Mouse (Mus musculus): ENCODE measurements at regions not wholly inside any gene's neighbourhood (a gene's known extent, or its start where the extent isn't known, plus 50 kb on each side); places are given as distances from the start of the nearest gene placed in this dataset.

- ATAC-seq (ENCODE audit: insufficient read depth, low read depth) (no peak), DNase-seq (ENCODE audit: low spot score) (no peak)
- 85% methylated on average over 3 of the region's 3 CpGs for WGBS
- H3K4me2 ChIP-seq (ENCODE audit: low read depth, low read length): no peak overlapping the region
- H3K36me3 ChIP-seq (replicated peaks; ENCODE audit: control insufficient read depth, insufficient read depth, low read length): no peaks in the 10 kb centered on the region
- no peak overlapping the region for H3K4me3 ChIP-seq (ENCODE audit: low read depth, low read length)
- H3K4me1 ChIP-seq (ENCODE audit: control insufficient read depth, insufficient read depth): 0 out of 2 replicates have a peak, but pooled peaks cover 4% of the 10 kb centered on the region
- no peaks in the 10 kb centered on the region for H3K27me3 ChIP-seq (ENCODE audit: control insufficient read depth, insufficient read depth, low read length)
- no peak overlapping the region for H3K27ac ChIP-seq (ENCODE audit: low read depth)
- TF ChIP-seq CTCF (IDR thresholded peaks at IDR 0.05; ENCODE audit: low read depth) (no peak), EP300 (IDR thresholded peaks at IDR 0.05; ENCODE audit: low read depth) (no peak)
- H3K9me3 ChIP-seq (replicated peaks; ENCODE audit: control insufficient read depth, low read length): no peaks in the 10 kb centered on the region
- no peak overlapping the region for H3K9ac ChIP-seq (replicated peaks; ENCODE audit: low read depth, low read length)
Measured at GRCm38 (mm10) chr4:52060031-52060430, 379.0 kb upstream of the Smc2 start.

DNA sequence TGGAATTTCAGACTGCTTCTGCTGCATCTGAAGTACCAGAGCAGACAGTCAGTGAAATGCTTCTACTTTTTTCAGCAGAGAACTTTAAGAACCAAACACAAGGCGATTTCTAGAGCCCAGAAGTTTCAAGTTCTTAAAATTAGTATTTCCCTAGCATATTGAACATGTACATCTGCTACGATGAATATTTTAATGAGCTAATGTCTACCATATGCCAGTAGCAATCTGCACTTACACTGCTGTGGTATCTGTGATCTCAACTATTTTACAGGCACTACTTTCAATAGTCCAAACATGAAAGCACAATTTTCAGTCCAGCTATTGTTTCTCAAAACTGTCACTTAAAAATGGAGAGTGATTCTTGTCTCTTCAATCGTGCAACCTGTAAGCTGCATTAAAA, 339.9 kb upstream of the Smc2 start:
- DNase-seq (ENCODE audit: low spot score): no peak
- H3K36me3 ChIP-seq (replicated peaks; ENCODE audit: control insufficient read depth, insufficient read depth, low read length): no peaks in the 10 kb centered on the region
- H3K9ac ChIP-seq (replicated peaks; ENCODE audit: low read depth, low read length): no peak overlapping the region
- H3K27ac ChIP-seq (ENCODE audit: low read depth): no peak overlapping the region
- no peaks in the 10 kb centered on the region for H3K9me3 ChIP-seq (replicated peaks; ENCODE audit: control insufficient read depth, low read length)
- H3K27me3 ChIP-seq (ENCODE audit: control insufficient read depth, insufficient read depth, low read length): no peaks in the 10 kb centered on the region
- H3K4me3 ChIP-seq (ENCODE audit: low read depth, low read length): no peak overlapping the region
- TF ChIP-seq CTCF (IDR thresholded peaks at IDR 0.05; ENCODE audit: low read depth): no peak
- TF ChIP-seq EP300 (IDR thresholded peaks at IDR 0.05; ENCODE audit: low read depth): no peak
- no peaks in the 10 kb centered on the region for H3K4me1 ChIP-seq (ENCODE audit: control insufficient read depth, insufficient read depth)
- no peak for ATAC-seq (ENCODE audit: insufficient read depth, low read depth)
- H3K4me2 ChIP-seq (ENCODE audit: low read depth, low read length): no peak overlapping the region
- WGBS: 75% methylated on average over 3 of the region's 3 CpGs

DNA sequence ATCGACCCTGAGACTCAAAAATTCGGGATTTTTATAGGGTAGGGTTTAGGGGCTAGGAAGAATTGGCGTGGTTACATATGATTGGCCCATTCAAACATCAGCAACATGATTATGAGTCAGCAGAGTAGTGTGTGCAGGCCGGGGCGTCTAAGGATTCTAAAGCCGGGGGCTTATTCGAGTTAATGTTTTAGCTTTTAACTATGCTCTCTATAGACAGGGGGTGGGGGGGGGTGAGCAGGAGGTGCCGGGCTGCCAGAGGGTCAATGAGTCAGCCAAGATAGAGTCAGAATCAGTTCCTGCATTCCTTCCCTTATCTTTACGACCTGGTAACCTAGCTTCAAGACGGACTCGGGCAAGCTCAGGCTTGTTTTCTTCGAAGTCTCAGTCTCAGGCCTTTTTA, 333.2 kb upstream of the Smc2 start:
- WGBS: 45% methylated on average over 12 of the region's 12 CpGs
- Histone ChIP-seq H3K4me2 (ENCODE audit: low read depth, low read length) (no peak overlapping the region), H3K36me3 (replicated peaks; ENCODE audit: control insufficient read depth, insufficient read depth, low read length) (no peaks in the 10 kb centered on the region), H3K4me1 (ENCODE audit: control insufficient read depth, insufficient read depth) (no peaks in the 10 kb centered on the region), H3K9ac (replicated peaks; ENCODE audit: low read depth, low read length) (no peak overlapping the region), H3K9me3 (replicated peaks; ENCODE audit: control insufficient read depth, low read length) (no peaks in the 10 kb centered on the region), H3K27ac (ENCODE audit: low read depth) (no peak overlapping the region), H3K4me3 (ENCODE audit: low read depth, low read length) (no peak overlapping the region), H3K27me3 (ENCODE audit: control insufficient read depth, insufficient read depth, low read length) (no peaks in the 10 kb centered on the region)
- ATAC-seq (ENCODE audit: insufficient read depth, low read depth) (no peak), DNase-seq (ENCODE audit: low spot score) (no peak)
- no peak for TF ChIP-seq EP300 (IDR thresholded peaks at IDR 0.05; ENCODE audit: low read depth)
- TF ChIP-seq CTCF (IDR thresholded peaks at IDR 0.05; ENCODE audit: low read depth): no peak

GRCm38 (mm10) chr4:52117765-52118290, 321.2 kb upstream of the Smc2 start:
- H3K9me3 ChIP-seq (replicated peaks; ENCODE audit: control insufficient read depth, low read length): no peaks in the 10 kb centered on the region
- no peak overlapping the region for H3K4me2 ChIP-seq (ENCODE audit: low read depth, low read length)
- H3K9ac ChIP-seq (replicated peaks; ENCODE audit: low read depth, low read length): no peak overlapping the region
- H3K36me3 ChIP-seq (replicated peaks; ENCODE audit: control insufficient read depth, insufficient read depth, low read length): no peaks in the 10 kb centered on the region
- H3K27ac ChIP-seq (ENCODE audit: low read depth): no peak overlapping the region
- WGBS: 79% methylated on average over 4 of the region's 4 CpGs
- ATAC-seq (ENCODE audit: insufficient read depth, low read depth) (no peak), DNase-seq (ENCODE audit: low spot score) (no peak)
- H3K27me3 ChIP-seq (ENCODE audit: control insufficient read depth, insufficient read depth, low read length): no peaks in the 10 kb centered on the region
- no peak for TF ChIP-seq CTCF (IDR thresholded peaks at IDR 0.05; ENCODE audit: low read depth)
- TF ChIP-seq EP300 (IDR thresholded peaks at IDR 0.05; ENCODE audit: low read depth): no peak
- H3K4me1 ChIP-seq (ENCODE audit: control insufficient read depth, insufficient read depth): no peaks in the 10 kb centered on the region
- H3K4me3 ChIP-seq (ENCODE audit: low read depth, low read length): no peak overlapping the region

DNA sequence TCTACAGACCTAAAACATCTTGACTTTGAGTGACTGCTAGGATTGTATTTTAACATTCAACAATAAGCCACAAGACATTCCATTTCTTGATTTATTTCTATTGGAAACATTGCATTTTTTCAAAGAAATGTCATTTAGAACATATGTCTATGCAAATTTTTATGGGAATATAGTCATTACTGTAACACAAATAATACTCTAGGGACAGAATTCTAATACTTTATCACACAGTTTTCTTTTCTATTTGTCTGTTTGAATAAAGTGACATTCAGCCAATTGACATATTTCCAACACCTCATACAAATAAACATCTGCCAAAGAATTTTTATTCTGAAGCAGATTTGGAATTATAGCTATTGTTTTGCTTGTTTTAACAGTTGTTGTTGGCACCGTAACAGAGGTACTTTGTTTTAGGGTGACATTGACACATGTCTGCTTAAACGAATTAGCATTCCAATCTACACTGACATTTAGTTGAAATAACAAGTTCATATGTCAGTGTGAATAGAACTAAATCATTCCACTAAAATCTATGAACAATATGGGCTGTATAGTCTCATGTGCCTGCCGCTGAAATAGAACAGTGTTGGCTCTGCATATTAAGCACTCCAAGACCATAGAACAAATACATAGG, 320.5 kb upstream of the Smc2 start:
- DNase-seq (ENCODE audit: low spot score): no peak
- no peak for ATAC-seq (ENCODE audit: insufficient read depth, low read depth)
- Histone ChIP-seq H3K4me3 (ENCODE audit: low read depth, low read length) (no peak overlapping the region), H3K27ac (ENCODE audit: low read depth) (no peak overlapping the region), H3K4me2 (ENCODE audit: low read depth, low read length) (no peak overlapping the region), H3K27me3 (ENCODE audit: control insufficient read depth, insufficient read depth, low read length) (no peaks in the 10 kb centered on the region), H3K9ac (replicated peaks; ENCODE audit: low read depth, low read length) (no peak overlapping the region), H3K36me3 (replicated peaks; ENCODE audit: control insufficient read depth, insufficient read depth, low read length) (no peaks in the 10 kb centered on the region), H3K4me1 (ENCODE audit: control insufficient read depth, insufficient read depth) (no peaks in the 10 kb centered on the region), H3K9me3 (replicated peaks; ENCODE audit: control insufficient read depth, low read length) (no peaks in the 10 kb centered on the region)
- TF ChIP-seq CTCF (IDR thresholded peaks at IDR 0.05; ENCODE audit: low read depth) (no peak), EP300 (IDR thresholded peaks at IDR 0.05; ENCODE audit: low read depth) (no peak)
- 53% methylated on average over 3 of the region's 3 CpGs for WGBS

Measured in heart, postnatal 0 days (tissue).